ENCODE assay signal across 15 mouse cellular contexts in genomic region chr7:80146077-80146476, GRCm38 (mm10). TPM values are rescaled to one million over a fixed set of nuclear protein-coding genes. Genes with fewer than 3 reads are reported as not detected.
DNase-seq lines count a peak whose midpoint lies in the region; ATAC-seq lines count a peak whose summit lies in the region.
"Had no signal": no experiment of that assay in that cellular context is flagged by ENCODE, and none has a peak within 500 bp of the region (broad histone marks: within the 10 kb centered on the region; RNA-seq: fewer than 3 reads in every experiment).

No protein-coding gene starts in this region.

- H3K27me3 ChIP-seq in neural tube, embryonic 15.5 days (replicated peaks), result no peaks in the 10 kb centered on the region
- H3K27me3 ChIP-seq: kidney, embryonic 15.5 days had no signal

- no peak overlapping the region for H3K4me3 ChIP-seq in neural tube, embryonic 15.5 days (replicated peaks)
- H3K4me3 ChIP-seq: kidney, embryonic 15.5 days; left cerebral cortex, adult 2 months had no signal

- peak; percentile 65 to 72 for DNase-seq in B cell, adult 2 months
- peak; percentile 42 for DNase-seq in T-cell, adult 2 months (ENCODE audit: low spot score)
- peak; percentile 38 for DNase-seq in naive thymus-derived CD4-positive, alpha-beta T cell, adult 2 months (ENCODE audit: low read depth)
- DNase-seq in cerebellum, adult 18-20 months, result no peak
- no peak for DNase-seq in left cerebral cortex, adult 9 months (ENCODE audit: low spot score in 2 of 2)
- no peak for DNase-seq in urinary bladder, postnatal 10 days (ENCODE audit: low spot score)
- DNase-seq: adrenal gland, adult 8-10 months; cerebellum, postnatal 25 days; gastrocnemius, postnatal 10 days; heart, postnatal 14 days; lung, adult 2 months had no signal

- peak; percentile 50 for ATAC-seq in inflammation-experienced regulatory T-cells, adult 6 months
- ATAC-seq in neural tube, embryonic 15.5 days (ENCODE audit: low FRiP score), result no peak

- no peak overlapping the region for H3K9ac ChIP-seq in neural tube, embryonic 15.5 days (replicated peaks)
- H3K9ac ChIP-seq: kidney, embryonic 15.5 days had no signal

- no peak overlapping the region for H3K27ac ChIP-seq in neural tube, embryonic 15.5 days (replicated peaks)
- H3K27ac ChIP-seq: kidney, embryonic 15.5 days; left cerebral cortex, adult 2 months had no signal

- H3K9me3 ChIP-seq in neural tube, embryonic 15.5 days (replicated peaks), result no peaks in the 10 kb centered on the region
- H3K9me3 ChIP-seq: kidney, embryonic 15.5 days had no signal

- 92% methylated on average over 8 of the region's 8 CpGs for WGBS in neural tube, embryonic 15.5 days

- no peaks in the 10 kb centered on the region for H3K36me3 ChIP-seq in neural tube, embryonic 15.5 days
- H3K36me3 ChIP-seq: kidney, embryonic 15.5 days had no signal

- no peak overlapping the region for H3K4me2 ChIP-seq in neural tube, embryonic 15.5 days
- H3K4me2 ChIP-seq: kidney, embryonic 15.5 days had no signal

- H3K4me1 ChIP-seq in neural tube, embryonic 15.5 days, result peaks cover 19% of the 10 kb centered on the region

RNA-seq across cellular contexts. Expression of gene Idh2, which starts 30.9 kb away (rescaled TPM):
- polyA plus RNA-seq in inflammation-experienced regulatory T-cells, adult 6 months (2017; shearing (Covaris generic)), result 10 to 100 TPM; 13.5 to 28.7 (median 20.3) TPM
- polyA plus RNA-seq in neural tube, embryonic 15.5 days (2015; fragmentation: Nextera tagmentation; extraction: Ambion mirVana), result 200 and 267 TPM in 2 replicates

RNA-seq across cellular contexts. Expression of gene Sema4b, which starts 40.6 kb away (rescaled TPM):
- polyA plus RNA-seq in inflammation-experienced regulatory T-cells, adult 6 months (2017; shearing (Covaris generic)), result 10 to 100 TPM; 17.4 to 22.3 (median 18.0) TPM
- 22.7 and 25.8 TPM in 2 replicates for polyA plus RNA-seq in neural tube, embryonic 15.5 days (2015; fragmentation: Nextera tagmentation; extraction: Ambion mirVana)

Comparison
In these comparisons a context has a peak if more than half of its experiments do, and no peak if none do; other contexts are left out.
1. DNase-seq: peak in B cell, adult 2 months (2 of 2), T-cell, adult 2 months (single experiment) and naive thymus-derived CD4-positive, alpha-beta T cell, adult 2 months (single experiment); none in cerebellum, adult 18-20 months (0 of 2), left cerebral cortex, adult 9 months (0 of 2) and urinary bladder, postnatal 10 days (single experiment).